Mouse (Mus musculus) hindbrain, postnatal 0 days (tissue): Measurements from ENCODE around the gene Mmp28. TPM values are rescaled to one million over a fixed set of nuclear protein-coding genes. Genes with fewer than 3 reads are reported as not detected.

Experiments
- ATAC-seq: fragments of 200-750 bp; cut with Nextera tagmentation; 2 replicates; pipeline ENCODE4 v1.8.0; 2017; ENCODE audit warnings: mild to moderate bottlenecking, moderate TSS enrichment, moderate library complexity
- DNase-seq: peaks from one replicate; pipeline ENCODE4 v3.0.0-alpha.2; 2015; ENCODE audit warnings: low spot score
- H3K27ac ChIP-seq: fragments of 300-500 bp; sonication (generic); 2 replicates; pipeline ENCODE4 v1.5.1; 2014; ENCODE audit warnings: mild to moderate bottlenecking
- H3K27me3 ChIP-seq: fragments of 300-500 bp; sonication (generic); 2 replicates; pipeline ENCODE4 v1.6.1; 2014; ENCODE audit warnings: low read length, mixed read lengths; ENCODE audit not compliant: insufficient read depth
- H3K36me3 ChIP-seq: fragments of 300-500 bp; sonication (generic); 2 replicates; pipeline ENCODE4 v1.6.1; 2014; ENCODE audit warnings: low read length, mixed read lengths; ENCODE audit not compliant: insufficient read depth
- H3K4me1 ChIP-seq: fragments of 300-500 bp; sonication (generic); 2 replicates; pipeline ENCODE4 v1.6.1; 2014; ENCODE audit warnings: antibody characterized with exemption, low read length, mixed read lengths; ENCODE audit not compliant: insufficient read depth
- H3K4me2 ChIP-seq: fragments of 300-500 bp; sonication (generic); 2 replicates; pipeline ENCODE4 v1.6.1; 2014; ENCODE audit warnings: low read depth, mild to moderate bottlenecking, low read length, moderate library complexity, mixed read lengths
- H3K4me3 ChIP-seq: fragments of 300-500 bp; sonication (generic); 2 replicates; pipeline ENCODE4 v1.5.1; 2014; ENCODE audit warnings: low read length
- H3K9ac ChIP-seq: fragments of 300-500 bp; sonication (generic); replicated peaks from 2 replicates; pipeline ENCODE4 v1.6.1; 2014; ENCODE audit warnings: mild to moderate bottlenecking, low read length, moderate library complexity, mixed read lengths
- H3K9me3 ChIP-seq: fragments of 300-500 bp; sonication (generic); 2 replicates; pipeline ENCODE4 v1.6.1; 2016; ENCODE audit warnings: low read length, mixed read lengths
- CTCF ChIP-seq: IDR thresholded peaks from 2 replicates; pipeline ENCODE4 v1.5.1; 2016; ENCODE audit warnings: antibody characterized with exemption, control low read depth, low read depth
- WGBS: fragments of 180-500 bp; shearing (Covaris S2); extraction: QIAGEN DNeasy Blood & Tissue Kit; methylation state at CpG from one replicate; pipeline ENCODE4 v1.1.7; 2014; 5-methylcytosine and 5-hydroxymethylcytosine counted together
- polyA plus RNA-seq: library from polyadenylated mRNA; unstranded; fragments of >200 nt; fragmentation: Nextera tagmentation; extraction: Ambion mirVana; gene quantifications from 2 replicates; pipeline ENCODE4 v1.2.1, GENCODE M21; 2015
- total RNA-seq: library from RNA; depleted of rRNA; stranded (reverse); fragments of >200 nt; gene quantifications from 2 replicates; pipeline ENCODE4 v1.2.3, GENCODE M21; 2014; rRNA removed

The Mmp28 gene
- total and polyA plus RNA-seq, 2 experiments from 2014 or later, result 2.6 to 9.1 TPM

DNA sequence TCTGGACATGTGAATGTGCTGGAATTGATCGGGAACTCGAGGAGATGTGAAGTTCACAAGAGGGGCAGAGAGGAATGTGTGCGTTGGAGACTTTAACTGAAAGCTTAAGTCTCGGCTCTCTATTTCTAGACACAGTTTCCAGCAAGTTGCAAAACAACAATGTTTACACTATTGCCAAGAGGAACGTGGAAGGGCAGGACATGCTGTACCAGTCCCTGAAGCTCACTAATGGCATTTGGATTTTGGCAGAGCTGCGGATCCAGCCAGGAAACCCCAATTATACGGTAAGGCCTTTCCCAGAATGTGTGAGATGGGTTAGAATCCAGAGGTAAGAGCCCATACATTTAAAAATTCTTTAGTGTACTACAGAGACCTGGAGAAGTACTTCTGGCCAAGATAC, 65.2 kb downstream of the Mmp28 start:
- H3K27ac ChIP-seq, result no peak overlapping the region
- no peaks in the 10 kb centered on the region for H3K9me3 ChIP-seq
- TF ChIP-seq CTCF, result no peak
- no peaks in the 10 kb centered on the region for H3K27me3 ChIP-seq
- H3K4me2 ChIP-seq, result no peak overlapping the region
- no peak overlapping the region for H3K9ac ChIP-seq
- DNase-seq (no peak), ATAC-seq (no peak)
- 82% methylated on average over 7 of the region's 7 CpGs for WGBS
- peaks cover 34% of the 10 kb centered on the region for H3K36me3 ChIP-seq
- no peaks in the 10 kb centered on the region for H3K4me1 ChIP-seq
- H3K4me3 ChIP-seq, result no peak overlapping the region

DNA sequence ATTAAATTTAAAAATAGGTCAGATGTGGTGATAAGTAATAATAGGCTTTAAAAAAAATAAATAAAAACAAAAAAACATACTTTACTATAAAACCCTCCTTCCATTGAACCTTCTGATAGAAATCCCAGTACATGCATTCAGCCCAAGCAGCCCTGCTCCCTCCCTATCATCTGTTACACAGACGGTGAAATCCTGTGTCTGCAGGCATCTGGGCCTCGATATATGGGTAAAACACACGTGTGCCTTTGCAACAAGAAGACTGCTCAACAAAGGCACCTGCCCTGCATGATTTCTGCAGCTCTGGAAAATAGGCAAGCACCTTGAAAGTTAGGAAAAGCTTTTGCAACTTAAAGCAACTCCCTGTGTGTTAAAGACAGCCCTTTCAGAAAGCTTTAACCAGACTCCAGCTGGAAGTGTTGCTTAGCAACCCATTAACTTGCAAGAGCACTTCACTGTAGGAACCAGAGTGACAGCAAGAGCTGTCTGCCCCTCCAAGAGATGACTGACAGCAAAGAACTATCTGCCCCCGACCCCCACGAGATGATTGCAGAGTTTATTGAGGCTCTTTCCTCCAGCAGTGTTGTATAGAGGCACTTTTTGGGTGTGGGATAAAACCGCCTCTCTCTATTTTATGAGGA, 68.0 kb downstream of the Mmp28 start:
- no peaks in the 10 kb centered on the region for H3K4me1 ChIP-seq
- DNase-seq (peak; percentile 65), ATAC-seq (peak; percentile 27; the same call in 1 of the 2 replicates)
- 12% methylated on average over 6 of the region's 6 CpGs for WGBS
- no peak overlapping the region for H3K4me2 ChIP-seq
- no peak overlapping the region for H3K9ac ChIP-seq
- H3K4me3 ChIP-seq, result no peak overlapping the region
- peaks cover 49% of the 10 kb centered on the region for H3K36me3 ChIP-seq
- H3K9me3 ChIP-seq, result no peaks in the 10 kb centered on the region
- H3K27me3 ChIP-seq, result no peaks in the 10 kb centered on the region
- peak overlapping the region; percentile 27; the same call in 1 of the 2 replicates for H3K27ac ChIP-seq
- TF ChIP-seq CTCF, result no peak

DNA sequence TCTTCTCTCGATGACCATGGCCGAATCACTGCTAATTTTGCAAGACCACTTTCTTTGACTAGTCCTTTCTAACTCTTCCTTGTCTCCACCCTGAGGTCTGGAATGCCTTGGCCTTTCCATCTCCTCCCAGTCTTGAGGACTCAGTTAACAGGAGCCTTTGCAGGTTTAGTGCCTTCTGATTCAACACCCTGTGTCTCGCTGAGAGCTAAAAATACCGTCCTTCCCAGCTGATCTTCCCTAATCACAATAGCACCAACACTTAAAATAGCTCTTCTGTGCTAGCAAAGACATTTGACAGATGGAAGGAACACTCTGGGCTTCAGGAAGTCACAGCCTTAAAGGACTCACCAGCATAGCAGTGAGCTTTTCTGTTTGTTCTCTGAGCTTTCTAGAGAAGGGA, 69.8 kb downstream of the Mmp28 start:
- Histone ChIP-seq H3K9ac (no peak overlapping the region), H3K4me3 (no peak overlapping the region), H3K4me2 (no peak overlapping the region), H3K36me3 (peaks cover 41% of the 10 kb centered on the region), H3K4me1 (no peaks in the 10 kb centered on the region), H3K9me3 (no peaks in the 10 kb centered on the region), H3K27ac (no peak overlapping the region), H3K27me3 (no peaks in the 10 kb centered on the region)
- ATAC-seq (no peak), DNase-seq (no peak)
- no peak for TF ChIP-seq CTCF
- 89% methylated on average over 4 of the region's 4 CpGs for WGBS

Other genes starting within 250 kb of the Mmp28 start
- gene Slfn14, start 176.3 kb downstream of the Mmp28 start, total RNA-seq, result not detected in 2 replicates
- gene Slfn14, start 176.3 kb downstream of the Mmp28 start, polyA plus RNA-seq, result 0.05 TPM in 1 of 2 replicates, not detected in the other
- gene Ap2b1, start 164.0 kb downstream of the Mmp28 start, total RNA-seq, result 208 and 209 TPM in 2 replicates
- 86.3 and 94.8 TPM in 2 replicates for gene Ap2b1, start 164.0 kb downstream of the Mmp28 start, polyA plus RNA-seq
- 10.5 and 15.5 TPM in 2 replicates for gene Pex12, start 160.5 kb downstream of the Mmp28 start, total RNA-seq
- gene Pex12, start 160.5 kb downstream of the Mmp28 start, polyA plus RNA-seq, result 11.5 and 12.8 TPM in 2 replicates
- gene Rasl10b, start 53.9 kb downstream of the Mmp28 start, total RNA-seq, result 122 and 128 TPM in 2 replicates
- 42.2 and 44.6 TPM in 2 replicates for gene Rasl10b, start 53.9 kb downstream of the Mmp28 start, polyA plus RNA-seq
- 0.14 and 1.0 TPM in 2 replicates for gene Gas2l2, start 33.6 kb downstream of the Mmp28 start, total RNA-seq
- 0.69 and 1.4 TPM in 2 replicates for gene Gas2l2, start 33.6 kb downstream of the Mmp28 start, polyA plus RNA-seq
- gene 1700020L24Rik, start 25.4 kb downstream of the Mmp28 start, total RNA-seq, result 0.37 and 4.8 TPM in 2 replicates
- 0.65 and 1.4 TPM in 2 replicates for gene 1700020L24Rik, start 25.4 kb downstream of the Mmp28 start, polyA plus RNA-seq
- gene Taf15, start 10.0 kb upstream of the Mmp28 start, total RNA-seq, result 14.4 and 22.3 TPM in 2 replicates
- gene Taf15, start 10.0 kb upstream of the Mmp28 start, polyA plus RNA-seq, result 13.2 and 13.6 TPM in 2 replicates
- gene Heatr9, start 59.1 kb upstream of the Mmp28 start, total RNA-seq, result not detected in 2 replicates
- not detected in 2 replicates for gene Heatr9, start 59.1 kb upstream of the Mmp28 start, polyA plus RNA-seq
- gene Ccl5, start 67.4 kb upstream of the Mmp28 start, total RNA-seq, result not detected in 2 replicates
- 0.38 TPM in 1 of 2 replicates, not detected in the other for gene Ccl5, start 67.4 kb upstream of the Mmp28 start, polyA plus RNA-seq
- gene Ccl9, start 115.6 kb upstream of the Mmp28 start, total RNA-seq, result 0.97 and 1.9 TPM in 2 replicates
- 1.7 and 1.9 TPM in 2 replicates for gene Ccl9, start 115.6 kb upstream of the Mmp28 start, polyA plus RNA-seq
- 0.40 TPM in 1 of 2 replicates, not detected in the other for gene Ccl6, start 130.0 kb upstream of the Mmp28 start, total RNA-seq
- 3.3 and 3.7 TPM in 2 replicates for gene Ccl6, start 130.0 kb upstream of the Mmp28 start, polyA plus RNA-seq
- gene Rpl9-ps1, start 182.6 kb upstream of the Mmp28 start, total RNA-seq, result not detected in 2 replicates
- gene Rpl9-ps1, start 182.6 kb upstream of the Mmp28 start, polyA plus RNA-seq, result not detected in 2 replicates
- gene Ccl3, start 186.3 kb upstream of the Mmp28 start, total RNA-seq, result 2.8 TPM in 1 of 2 replicates, not detected in the other
- gene Ccl3, start 186.3 kb upstream of the Mmp28 start, polyA plus RNA-seq, result 1.4 TPM in 2 replicates
- not detected in 2 replicates for gene Ccl4, start 199.5 kb upstream of the Mmp28 start, total RNA-seq
- 0.39 and 0.77 TPM in 2 replicates for gene Ccl4, start 199.5 kb upstream of the Mmp28 start, polyA plus RNA-seq
- not detected in 2 replicates for gene Wfdc17, start 240.9 kb upstream of the Mmp28 start, total RNA-seq
- 1.00 and 1.1 TPM in 2 replicates for gene Wfdc17, start 240.9 kb upstream of the Mmp28 start, polyA plus RNA-seq
- 0.84 TPM in 1 of 2 replicates, not detected in the other for gene Wfdc18, start 245.9 kb upstream of the Mmp28 start, total RNA-seq
- gene Wfdc18, start 245.9 kb upstream of the Mmp28 start, polyA plus RNA-seq, result not detected in 2 replicates